Mouse (Mus musculus): ENCODE results near the gene Topaz1.
A peak's percentile ranks its signal among the peaks of the same experiment; 100 is the strongest.

GRCm38 (mm10) chr9:122734934-122735333 is 12.2 kb upstream of the Topaz1 start:
- TF ChIP-seq ZC3H11A (IDR thresholded peaks at IDR 0.05; ENCODE audit: borderline replicate concordance, low read depth, low read length) (no peak), ZNF384 (IDR thresholded peaks at IDR 0.05; ENCODE audit: low read depth, low read length) (no peak), CHD2 (IDR thresholded peaks at IDR 0.05; ENCODE audit: low read depth, low read length) (no peak), HCFC1 (IDR thresholded peaks at IDR 0.05; ENCODE audit: borderline replicate concordance, insufficient read depth, low read length) (no peak), MAFK (IDR thresholded peaks at IDR 0.05; ENCODE audit: insufficient read depth, low read depth, low read length) (0 out of 2 replicates have a peak, but pooled peaks have one; percentile 26)

Data from ES-E14 (cell line).